Mouse (Mus musculus) gastrocnemius, postnatal 14 days (tissue): ENCODE data around the gene Ptgir. TPM values are rescaled to one million over a fixed set of nuclear protein-coding genes. Genes with fewer than 3 reads are reported as not detected.
"Not testable (repeated sequence)": the region's sequence is repeated elsewhere in the genome, so short reads cannot be mapped to it uniquely, and the experiment has no call there.

Experiments
- DNase-seq: peaks from one replicate; pipeline ENCODE4 v3.0.0; 2021; ENCODE audit warnings: mixed read lengths
- intact Hi-C: fragments of 180-260 bp; cut with DNase I; formaldehyde crosslinking; loops from one replicate; pipeline ENCODE4 v1.15.1; 2025; ENCODE audit warnings: low total_unique reads
- total RNA-seq, 2 experiments: library from RNA; stranded (reverse); gene quantifications; 2 replicates each; pipeline ENCODE4 v1.2.3; 2021

Ptgir gene
- total RNA-seq, 2 experiments from 2014 or later = 1.6 to 2.6 TPM

DNA sequence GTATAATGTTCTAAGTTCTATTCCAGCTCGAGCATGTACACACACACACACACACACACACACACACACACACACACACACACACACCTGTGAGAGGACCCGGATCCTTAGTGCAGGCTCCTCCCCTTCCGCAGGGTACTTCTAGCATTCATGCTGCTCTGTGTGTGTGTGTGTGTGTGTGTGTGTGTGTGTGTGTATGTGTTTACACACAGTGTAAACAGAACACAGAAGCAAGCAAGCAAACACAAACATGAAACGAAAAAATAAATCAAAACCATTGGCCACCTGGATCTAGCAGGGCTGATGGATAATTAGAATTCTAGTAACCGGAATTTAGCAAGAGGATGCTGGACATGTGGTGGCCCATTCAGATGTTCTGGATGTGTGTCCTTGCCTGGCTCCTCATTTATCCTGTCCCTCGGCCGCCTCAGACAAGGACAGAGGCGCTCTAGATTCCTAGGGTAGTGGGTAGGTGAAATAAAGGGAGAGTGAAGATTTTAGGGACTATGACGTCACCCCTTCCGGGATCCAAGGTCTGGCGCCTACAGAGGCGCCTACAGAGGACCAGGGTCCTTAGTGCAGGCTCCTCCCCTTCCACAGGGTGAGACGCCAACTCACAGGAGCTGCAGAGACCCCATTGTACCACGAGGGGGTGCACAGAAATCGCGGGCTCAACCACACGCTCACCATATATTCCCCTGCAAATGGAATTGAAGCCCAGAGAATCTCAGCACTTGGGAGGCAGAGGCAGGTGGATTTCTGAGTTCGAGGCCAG is 44.8 kb downstream of the Ptgir start:
- intact Hi-C loops = loop anchor here (2.0 kb wide), 2 partner anchors 50 to 116 kb away; no protein-coding TSS in a partner anchor
- peak; percentile 79 for DNase-seq

DNA sequence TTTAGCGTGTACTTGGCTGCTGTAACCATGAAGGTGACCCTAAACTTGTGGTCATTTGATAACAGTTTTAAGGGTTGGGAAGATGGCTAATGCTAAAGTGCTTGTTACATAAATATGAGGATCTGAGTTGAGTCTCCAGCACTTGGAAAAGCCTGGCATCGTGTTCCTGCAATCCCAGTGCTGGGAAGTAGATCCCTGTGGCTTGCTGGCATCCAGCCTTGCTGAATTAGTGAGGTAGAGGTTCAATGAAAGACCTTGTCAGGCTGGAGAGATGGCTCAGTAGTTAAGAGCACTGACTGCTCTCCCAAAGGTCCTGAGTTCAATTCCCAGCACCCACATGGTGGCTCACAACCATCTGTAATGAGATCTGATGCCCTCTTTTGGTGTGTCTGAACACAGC is 47.5 kb downstream of the Ptgir start:
- intact Hi-C loops, DNase-seq: not testable (repeated sequence)

DNA sequence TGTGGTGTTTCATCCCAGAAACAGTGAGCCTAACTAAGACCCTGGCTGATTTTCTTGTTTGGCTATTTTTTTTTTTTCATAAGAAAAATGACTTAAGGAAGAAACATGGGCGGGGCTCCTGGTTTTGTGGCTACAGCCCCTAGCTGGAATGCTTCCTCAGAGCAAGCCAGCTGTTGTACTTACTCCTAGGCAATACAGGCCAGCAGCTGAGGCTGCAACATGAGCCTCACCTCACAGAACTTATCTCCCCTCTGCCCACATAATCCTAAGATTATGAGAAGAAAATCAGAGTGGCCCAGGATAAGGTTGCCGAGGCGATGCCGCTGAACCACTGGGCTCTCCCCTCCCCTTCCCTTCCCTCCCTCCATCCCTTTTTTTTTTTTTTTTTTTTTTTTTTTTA is 49.4 kb downstream of the Ptgir start:
- no peak for DNase-seq
- intact Hi-C loops = no loop called here

DNA sequence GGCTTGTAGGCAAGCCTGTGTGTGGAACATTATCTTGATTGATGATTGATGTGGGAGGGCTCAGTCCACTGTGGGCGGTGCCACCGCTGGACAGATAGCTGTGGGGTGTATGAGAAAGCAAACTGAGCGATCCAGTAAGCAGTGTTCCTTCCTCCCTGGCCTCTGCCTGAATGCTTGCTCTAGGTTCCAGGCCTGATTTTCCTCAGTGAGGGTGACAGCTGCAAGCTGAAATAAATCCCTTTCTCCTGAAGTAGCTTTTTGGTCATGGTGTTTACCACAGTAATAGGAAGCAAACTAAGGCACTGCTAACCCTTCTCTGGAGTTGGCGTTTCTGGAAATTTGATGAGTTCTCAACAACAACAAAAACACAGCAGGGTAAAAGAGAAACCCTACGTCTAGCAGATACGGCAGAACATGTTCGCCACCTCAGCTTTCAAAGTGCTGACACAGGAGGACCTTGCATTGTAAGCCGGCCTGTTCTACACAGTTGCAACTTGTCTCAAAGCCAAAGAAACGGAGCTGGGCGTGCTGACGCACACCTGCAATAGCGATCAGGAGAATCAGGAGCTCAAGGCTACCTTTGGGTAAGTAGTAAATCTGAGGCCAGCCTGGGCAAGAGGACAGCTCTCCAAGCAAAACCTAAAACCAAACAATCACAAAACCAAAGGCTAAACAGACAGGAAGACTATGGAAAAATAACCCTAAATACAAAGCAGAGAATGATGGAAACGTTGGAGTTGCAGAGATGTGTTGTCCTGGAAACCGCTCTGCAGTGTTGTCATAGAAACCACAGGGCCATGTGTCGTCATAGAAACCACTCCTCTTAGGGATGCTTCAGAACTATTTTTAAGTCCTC is 50.3 kb downstream of the Ptgir start:
- intact Hi-C loops = no loop called here
- no peak for DNase-seq

DNA sequence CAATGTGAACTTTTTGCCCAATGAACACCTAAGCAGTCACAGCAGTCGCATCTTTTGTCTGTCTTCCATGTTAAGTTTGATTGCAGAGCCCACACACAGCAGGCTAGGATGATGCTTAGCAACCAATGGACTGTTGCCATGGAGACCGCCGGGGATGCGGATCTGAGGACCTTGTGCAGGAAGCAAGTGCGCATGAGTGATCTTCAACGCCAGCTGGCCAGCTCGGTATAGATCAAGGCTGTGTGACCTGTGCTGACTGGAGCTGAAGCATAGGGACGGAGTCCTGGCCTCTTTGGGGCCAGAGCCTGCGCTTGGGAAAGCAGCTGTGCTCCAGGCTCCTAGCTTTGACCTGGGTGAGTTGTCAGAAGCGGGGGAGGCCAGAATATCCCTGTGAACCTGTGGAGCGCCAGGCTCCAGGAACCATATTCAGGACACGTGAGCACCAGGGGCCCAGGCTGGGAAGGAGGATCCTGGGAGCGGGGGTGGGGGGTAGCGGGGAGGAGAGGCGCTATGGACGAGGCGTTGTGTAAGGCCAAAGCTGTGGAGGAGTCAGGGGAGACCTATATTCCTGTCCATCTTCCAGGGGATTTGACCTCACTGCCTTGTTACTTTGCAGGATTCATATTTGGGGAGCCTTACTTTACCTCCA is 53.4 kb downstream of the Ptgir start, which contains the start of gene Pnmal1:
TSS of gene Pnmal1 (plus strand) at position 141 of the 649 bp plus-strand sequence.
- intact Hi-C loops = no loop called here
- no peak for DNase-seq

Other genes with a start within 250 kb of the Ptgir start
- gene Ceacam15, start 230.8 kb upstream of the Ptgir start, total RNA-seq = not detected
- gene Ceacam9, start 184.6 kb upstream of the Ptgir start, total RNA-seq = not detected
- gene Ap2s1, start 168.1 kb upstream of the Ptgir start, total RNA-seq = 10 to 100 TPM; 62.5 to 62.9 TPM
- gene Slc1a5, start 125.2 kb upstream of the Ptgir start, total RNA-seq = 10 to 100 TPM; 25.4 to 27.0 TPM
- gene Strn4, start 90.6 kb upstream of the Ptgir start, total RNA-seq = 10 to 100 TPM; 22.6 to 29.3 TPM
- 10 to 100 TPM; 24.2 to 25.8 TPM for gene Fkrp, start 89.8 kb upstream of the Ptgir start, total RNA-seq
- gene Prkd2, start 63.6 kb upstream of the Ptgir start, total RNA-seq = 10 to 100 TPM in 1 of 2 experiments, 1 to 10 TPM in 1; 8.5 to 11.8 TPM
- 1 to 10 TPM; 3.9 to 7.1 TPM for gene Dact3, start 31.2 kb upstream of the Ptgir start, total RNA-seq
- gene Gng8, start 14.7 kb upstream of the Ptgir start, total RNA-seq = under 1 TPM; 0.47 to 0.66 TPM
- gene Calm3, start 17.6 kb downstream of the Ptgir start, total RNA-seq = 100 to 1,000 TPM; 247 to 276 TPM
- gene Pnmal2, start 38.2 kb downstream of the Ptgir start, total RNA-seq = 10 to 100 TPM in 1 of 2 experiments, 1 to 10 TPM in 1; 9.2 to 11.8 TPM
- gene Pnmal1, start 53.2 kb downstream of the Ptgir start, total RNA-seq = not detected
- gene Gm42372, start 76.6 kb downstream of the Ptgir start, total RNA-seq = under 1 TPM in 1 of 2 experiments, not detected in 1; 0.04 TPM
- 1 to 10 TPM; 5.8 to 6.5 TPM for gene Ccdc8, start 86.2 kb downstream of the Ptgir start, total RNA-seq
- 10 to 100 TPM; 56.3 to 67.8 TPM for gene Ppp5c, start 121.4 kb downstream of the Ptgir start, total RNA-seq
- gene Hif3a, start 155.9 kb downstream of the Ptgir start, total RNA-seq = 1 to 10 TPM; 1.6 to 6.0 TPM
- under 1 TPM; 0.04 to 0.09 TPM for gene Psg16, start 167.6 kb downstream of the Ptgir start, total RNA-seq
- gene Ceacam3, start 243.8 kb downstream of the Ptgir start, total RNA-seq = not detected